Mouse (Mus musculus) lung, adult 2 months (tissue): Measurements from ENCODE around the gene Emc8. TPM values are rescaled to one million over a fixed set of nuclear protein-coding genes. Genes with fewer than 3 reads are reported as not detected.

Experiments
- DNase-seq: peaks from one replicate; pipeline ENCODE4 v3.0.0; 2022
- H3K4me1 ChIP-seq: fragments of 200-500 bp; 2 replicates; pipeline ENCODE4 v1.6.1; 2011; ENCODE audit warnings: low read length; ENCODE audit not compliant: control insufficient read depth, insufficient read depth
- H3K4me3 ChIP-seq: fragments of 200-500 bp; replicated peaks from 2 replicates; pipeline ENCODE3; 2011; ENCODE audit warnings: low read depth, mild to moderate bottlenecking, control low read depth, low read length; ENCODE audit errors: extremely low read depth
- CTCF ChIP-seq: fragments of 200-500 bp; IDR thresholded peaks from 2 replicates; pipeline ENCODE4 v1.5.1; 2011; ENCODE audit warnings: mild to moderate bottlenecking, low read length, control low read depth; ENCODE audit not compliant: insufficient read depth
- POLR2A ChIP-seq: fragments of 200-500 bp; IDR thresholded peaks from 2 replicates; pipeline ENCODE4 v1.6.1; 2011; ENCODE audit warnings: low read depth, mild to moderate bottlenecking, control low read depth, low read length, borderline replicate concordance; ENCODE audit errors: extremely low read depth
- WGBS: fragments of 180-500 bp; shearing (Covaris S2); methylation state at CpG from one replicate; pipeline ENCODE4 v1.1.7; 2018; 5-methylcytosine and 5-hydroxymethylcytosine counted together
- polyA plus RNA-seq: library from polyadenylated mRNA; depleted of rRNA; stranded (reverse); fragments of >200 nt; gene quantifications from 2 replicates; pipeline ENCODE4 v1.2.3, GENCODE M21; 2012; rRNA removed

The Emc8 gene
- polyA plus RNA-seq: 56.8 and 71.2 TPM in 2 replicates

GRCm38 (mm10) chr8:120668374-120668905 lies at the start of gene Emc8:
Gene Emc8, minus strand, starts transcription at chr8:120668573.
- DNase-seq: no peak
- Histone ChIP-seq H3K4me1 (peaks cover 13% of the 10 kb centered on the region), H3K4me3 (peak within 1 kb of the TSS; percentile 97)
- TF ChIP-seq CTCF (no peak), POLR2A (no peak)
- 1% methylated on average over 51 of the region's 51 CpGs for WGBS

GRCm38 (mm10) chr8:120715996-120716680 lies 47.8 kb upstream of the Emc8 start:
- DNase-seq: no peak
- Histone ChIP-seq H3K4me1 (no peaks in the 10 kb centered on the region), H3K4me3 (no peak overlapping the region)
- 72% methylated on average over 15 of the region's 15 CpGs for WGBS
- no peak for TF ChIP-seq CTCF
- no peak for TF ChIP-seq POLR2A

- Histone ChIP-seq H3K4me3 (no peak overlapping the region), H3K4me1 (no peaks in the 10 kb centered on the region)
- WGBS: 57% methylated on average over 6 of the region's 6 CpGs
- TF ChIP-seq CTCF (no peak), POLR2A (no peak)
- no peak for DNase-seq
Observed at GRCm38 (mm10) chr8:120715200-120715599, 46.8 kb upstream of the Emc8 start.

- no peak overlapping the region for H3K4me3 ChIP-seq
- 54% methylated on average over 10 of the region's 10 CpGs for WGBS
- no peak for TF ChIP-seq POLR2A
- no peak for TF ChIP-seq CTCF
- DNase-seq: no peak
- H3K4me1 ChIP-seq: no peaks in the 10 kb centered on the region
Observed at GRCm38 (mm10) chr8:120709176-120709575, 40.8 kb upstream of the Emc8 start.

DNA sequence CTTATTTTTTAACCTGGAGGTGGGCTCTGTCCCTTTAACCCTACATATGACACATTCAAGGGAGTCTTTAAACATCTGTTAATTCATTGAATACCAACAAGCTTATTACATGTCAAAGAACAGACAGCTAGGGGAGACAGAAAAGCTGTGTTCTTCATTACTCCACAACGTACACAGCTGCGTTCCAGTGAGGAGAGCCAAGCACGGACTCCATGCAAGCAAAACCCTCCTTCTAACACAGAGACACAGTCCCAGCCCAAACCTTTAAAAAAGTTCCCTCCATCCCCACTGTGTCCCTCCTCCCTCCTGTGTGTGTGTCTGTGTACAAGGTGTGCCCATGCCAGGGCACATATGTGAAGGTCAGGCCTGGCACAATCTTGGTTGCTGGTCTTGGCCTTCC lies 37.8 kb upstream of the Emc8 start:
- 88% methylated on average over 3 of the region's 3 CpGs for WGBS
- no peak overlapping the region for H3K4me3 ChIP-seq
- TF ChIP-seq POLR2A: no peak
- no peak for TF ChIP-seq CTCF
- H3K4me1 ChIP-seq: no peaks in the 10 kb centered on the region
- DNase-seq: no peak

- 88% methylated on average over 15 of the region's 15 CpGs for WGBS
- TF ChIP-seq POLR2A (no peak), CTCF (no peak)
- Histone ChIP-seq H3K4me3 (no peak overlapping the region), H3K4me1 (no peaks in the 10 kb centered on the region; the same call in 1 of the 2 replicates)
- no peak for DNase-seq
Observed at GRCm38 (mm10) chr8:120705163-120705562, 36.8 kb upstream of the Emc8 start.

GRCm38 (mm10) chr8:120704203-120704602 lies 35.8 kb upstream of the Emc8 start:
- no peak for DNase-seq
- no peak for TF ChIP-seq CTCF
- no peak for TF ChIP-seq POLR2A
- Histone ChIP-seq H3K4me3 (no peak overlapping the region), H3K4me1 (peaks cover 4% of the 10 kb centered on the region)
- 41% methylated on average over 9 of the region's 9 CpGs for WGBS

DNA sequence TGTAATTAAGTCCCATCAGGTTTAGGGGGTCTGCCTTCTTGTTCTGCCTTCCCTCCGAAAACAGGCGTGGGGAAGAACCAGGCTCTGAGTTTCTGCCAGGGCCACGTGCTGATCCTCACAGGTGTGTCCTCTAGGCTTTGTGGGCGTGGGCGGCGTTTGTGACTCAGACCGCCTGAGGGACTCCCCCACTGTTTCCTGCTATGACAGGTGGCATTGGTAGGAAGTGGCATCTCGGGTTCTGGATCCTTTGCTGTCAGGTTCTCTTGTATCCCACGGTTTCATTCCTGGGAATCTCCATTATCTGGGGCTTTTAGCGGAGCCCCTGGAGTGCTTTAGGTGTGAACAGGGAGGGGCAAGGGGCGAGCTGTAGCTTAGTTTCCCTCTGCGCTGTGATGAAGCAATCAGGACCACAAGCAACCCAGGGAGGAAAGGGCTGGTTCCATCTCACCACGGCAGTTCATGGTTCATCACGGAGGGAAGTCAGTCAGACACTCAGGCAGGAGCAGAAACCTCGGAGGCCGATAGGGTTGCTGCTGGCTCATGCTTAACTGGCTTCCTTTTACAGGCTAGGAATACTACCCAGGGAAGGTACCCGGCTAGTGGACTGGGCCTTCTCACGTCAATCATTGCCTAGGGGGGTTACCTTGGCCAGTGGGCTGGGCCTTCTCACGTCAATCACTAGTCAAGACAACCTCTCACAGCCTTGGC lies 33.5 kb upstream of the Emc8 start:
- Histone ChIP-seq H3K4me1 (peaks cover 6% of the 10 kb centered on the region), H3K4me3 (no peak overlapping the region)
- WGBS: 60% methylated on average over 19 of the region's 19 CpGs
- DNase-seq: no peak
- no peak for TF ChIP-seq POLR2A
- TF ChIP-seq CTCF: no peak

DNA sequence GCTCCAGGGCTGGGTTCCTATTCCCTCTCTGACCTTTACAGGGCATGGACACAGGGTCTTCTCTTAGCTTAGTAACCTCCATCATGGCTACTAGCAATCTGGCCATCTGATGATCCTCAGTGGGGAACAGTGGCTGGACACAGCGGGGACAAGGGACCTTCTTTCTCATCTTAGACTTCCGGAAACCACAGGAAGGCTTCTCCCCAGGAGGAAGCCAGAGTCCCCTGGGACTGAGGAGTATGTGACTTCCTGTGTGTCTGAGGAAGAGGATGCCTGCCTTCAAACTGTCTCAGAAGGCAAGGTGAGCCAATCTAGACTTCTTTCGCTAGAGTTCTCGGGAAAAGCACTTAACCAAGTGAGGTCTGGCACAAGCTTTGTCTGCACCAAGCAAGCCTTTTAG lies 31.7 kb upstream of the Emc8 start:
- TF ChIP-seq POLR2A (no peak), CTCF (no peak)
- DNase-seq: no peak
- Histone ChIP-seq H3K4me1 (peaks cover 10% of the 10 kb centered on the region), H3K4me3 (no peak overlapping the region)
- WGBS: 60% methylated on average over 4 of the region's 4 CpGs
